Mouse (Mus musculus): ENCODE results near the gene Serpinb12. TPM values are rescaled to one million over a fixed set of nuclear protein-coding genes. Genes with fewer than 3 reads are reported as not detected.

Serpinb12 gene
- polyA plus RNA-seq (2015; fragmentation: Nextera tagmentation; extraction: Ambion mirVana) = 0.07 TPM in 1 of 2 replicates, not detected in the other

DNA sequence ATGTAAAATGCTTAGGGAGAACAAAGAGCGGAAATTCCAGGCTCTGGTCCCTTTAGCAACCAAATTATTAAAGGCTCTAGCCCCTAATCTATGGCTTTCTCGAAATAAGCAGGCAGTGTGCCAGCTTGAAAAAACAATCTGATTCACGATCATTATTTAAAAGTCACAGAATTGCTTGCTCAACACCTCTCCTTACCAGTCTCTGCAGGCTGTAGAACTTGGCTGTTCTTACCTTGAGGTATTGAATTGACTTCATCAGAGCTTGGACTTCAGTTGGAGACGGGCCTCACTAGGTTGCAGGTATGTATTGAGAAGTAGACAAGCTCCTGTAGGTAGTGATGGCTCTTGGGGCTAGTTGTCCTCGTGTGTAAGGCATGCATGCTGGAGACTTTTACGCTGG, at the start of gene Serpinb12:
Serpinb12 (plus strand) TSS at position 185 of the 400 bp plus-strand sequence.

DNA sequence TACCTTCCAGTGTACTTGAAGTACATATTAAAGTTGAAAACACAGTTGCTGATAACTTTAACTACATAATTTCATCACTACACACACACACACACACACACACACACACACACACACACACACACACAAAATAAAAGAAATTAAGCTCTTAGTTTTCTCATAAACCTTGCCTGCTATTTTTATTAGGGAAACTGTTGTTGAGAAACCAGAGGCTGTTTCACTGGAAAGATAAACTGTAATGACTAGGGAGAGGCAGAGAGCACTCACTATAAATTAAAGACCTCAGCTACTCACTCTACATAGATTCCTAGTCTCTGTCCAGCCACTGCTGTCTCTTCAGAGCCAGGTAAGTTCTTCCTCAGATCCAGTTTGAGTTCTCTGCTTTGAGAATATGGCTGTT, 46.4 kb downstream of the Serpinb12 start, which contains the start of gene Serpinb13:
Serpinb13 (plus strand) TSS at position 301 of the 400 bp plus-strand sequence.

Other genes with a start within 250 kb of the Serpinb12 start
- gene Bcl2, start 220.2 kb upstream of the Serpinb12 start, polyA plus RNA-seq (2015; fragmentation: Nextera tagmentation; extraction: Ambion mirVana) = 4.9 and 5.2 TPM in 2 replicates
- 11.0 and 13.4 TPM in 2 replicates for gene Kdsr, start 174.7 kb upstream of the Serpinb12 start, polyA plus RNA-seq (2015; fragmentation: Nextera tagmentation; extraction: Ambion mirVana)
- 50.2 and 54.5 TPM in 2 replicates for gene Vps4b, start 137.7 kb upstream of the Serpinb12 start, polyA plus RNA-seq (2015; fragmentation: Nextera tagmentation; extraction: Ambion mirVana)
- gene Serpinb5, start 73.3 kb upstream of the Serpinb12 start, polyA plus RNA-seq (2015; fragmentation: Nextera tagmentation; extraction: Ambion mirVana) = 22.9 and 28.3 TPM in 2 replicates
- not detected in 2 replicates for gene Serpinb13, start 46.5 kb downstream of the Serpinb12 start, polyA plus RNA-seq (2015; fragmentation: Nextera tagmentation; extraction: Ambion mirVana)
- gene Serpinb3a, start 117.9 kb downstream of the Serpinb12 start, polyA plus RNA-seq (2015; fragmentation: Nextera tagmentation; extraction: Ambion mirVana) = not detected in 2 replicates
- gene Serpinb3d, start 149.1 kb downstream of the Serpinb12 start, polyA plus RNA-seq (2015; fragmentation: Nextera tagmentation; extraction: Ambion mirVana) = not detected in 2 replicates

Measured in urinary bladder, postnatal 0 days (tissue).